Mouse (Mus musculus) B cell, adult 62 days (primary cell): ENCODE measurements around the gene Fsip1. TPM values are rescaled to one million over a fixed set of nuclear protein-coding genes. Genes with fewer than 3 reads are reported as not detected.

Experiments used
- total RNA-seq: library from RNA; stranded (reverse); gene quantifications from 4 replicates; pipeline ENCODE4 v1.2.4, GENCODE M21; 2023

Fsip1 gene
- total RNA-seq, result 2.2 to 3.8 TPM (median 3.0 TPM) in 4 replicates

DNA sequence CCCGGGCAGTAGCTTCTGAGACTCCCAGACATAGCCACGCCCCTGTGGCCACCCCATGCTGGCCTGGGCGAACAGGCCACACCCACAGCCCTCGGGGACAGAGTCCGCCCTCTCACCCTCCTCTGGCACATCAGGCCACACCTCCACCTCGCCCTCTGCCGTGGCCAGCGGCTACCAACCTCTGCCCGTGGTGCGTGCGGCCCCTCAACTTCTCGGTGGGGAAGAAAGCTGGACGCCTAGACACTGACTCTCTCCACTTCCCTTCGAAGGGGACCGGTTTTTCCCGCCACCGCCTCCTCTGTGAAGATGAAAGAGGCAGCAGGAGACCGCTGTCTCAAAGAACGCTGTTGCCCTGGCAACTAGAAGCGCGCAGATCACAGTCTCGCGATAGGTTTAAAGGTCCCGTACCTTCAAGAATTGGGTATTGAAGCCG is at the start of gene Fsip1:
Gene Fsip1 (minus strand): TSS at position 346 of the 433 bp plus-strand sequence.

DNA sequence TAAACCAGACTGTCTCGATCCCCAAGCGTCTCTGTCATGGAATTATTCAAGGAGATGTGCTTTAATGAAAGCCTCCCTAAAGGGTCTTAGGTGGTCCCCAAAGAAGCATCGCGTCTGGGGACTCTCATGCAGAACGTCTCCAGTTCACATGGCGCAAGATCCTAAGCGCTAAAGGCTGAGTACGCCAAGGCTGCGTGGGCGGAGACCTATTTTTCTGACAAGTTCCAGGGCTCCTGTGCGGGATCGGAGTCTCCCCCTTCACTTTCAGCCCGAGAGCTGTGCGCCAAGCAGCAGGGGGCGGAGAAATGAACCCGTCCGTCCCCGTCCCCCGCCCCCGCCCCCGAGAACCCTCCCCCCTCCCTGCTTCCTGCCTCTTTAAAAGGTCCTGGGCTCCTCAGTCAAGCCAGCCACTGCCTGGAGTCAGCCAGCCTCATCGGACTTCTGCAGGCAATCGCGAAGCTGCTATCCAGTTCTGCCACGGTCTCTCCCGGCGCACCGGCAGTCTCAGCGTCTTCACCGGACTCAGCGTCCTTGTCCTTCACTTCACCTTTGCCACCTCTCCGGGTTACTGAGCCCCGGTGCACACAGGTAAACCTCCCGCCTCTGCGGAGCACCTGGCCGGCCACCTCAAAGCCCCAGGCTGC is 145.2 kb downstream of the Fsip1 start, which contains the start of gene Thbs1:
Gene Thbs1 (plus strand): TSS at position 389 of the 644 bp plus-strand sequence.

Other genes starting within 250 kb of the Fsip1 start
- 0.49 to 1.4 TPM (median 1.1 TPM) in 4 replicates for gene Thbs1, start 145.1 kb downstream of the Fsip1 start, total RNA-seq
- 0.13 to 0.63 TPM (median 0.27 TPM) in 4 replicates for gene Gpr176, start 116.5 kb upstream of the Fsip1 start, total RNA-seq
- gene Eif2ak4, start 131.7 kb upstream of the Fsip1 start, total RNA-seq, result 51.6 to 56.6 TPM (median 53.6 TPM) in 4 replicates
- 99.0 to 112 TPM (median 104 TPM) in 4 replicates for gene Srp14, start 222.7 kb upstream of the Fsip1 start, total RNA-seq